Mouse (Mus musculus) bone marrow macrophage, adult 2 months (primary cell): ENCODE measurements around the gene Olfr829.
"Not testable (repeated sequence)": the region's sequence is repeated elsewhere in the genome, so short reads cannot be mapped to it uniquely, and the experiment has no call there.

Experiments used
- CTCF ChIP-seq: IDR thresholded peaks from 2 replicates; pipeline ENCODE4 v1.5.1; 2012; ENCODE audit warnings: low read depth, mild to moderate bottlenecking, low read length, moderate library complexity
- POLR2A ChIP-seq: IDR thresholded peaks from 2 replicates; pipeline ENCODE4 v1.6.1; 2012; ENCODE audit warnings: mild to moderate bottlenecking, low read depth, low read length, borderline replicate concordance

GRCm38 (mm10) chr9:18907699-18908098, 53.0 kb downstream of the Olfr829 start:
- not testable (repeated sequence) for TF ChIP-seq CTCF, POLR2A
